Mouse (Mus musculus) ZHBTc4 (cell line): Measurements from ENCODE around the gene Foxm1.

Source experiments
- DNase-seq: peaks from one replicate; pipeline ENCODE4 v3.0.0-alpha.2; 2011; ENCODE audit warnings: low read depth, low spot score

Gene Foxm1

DNA sequence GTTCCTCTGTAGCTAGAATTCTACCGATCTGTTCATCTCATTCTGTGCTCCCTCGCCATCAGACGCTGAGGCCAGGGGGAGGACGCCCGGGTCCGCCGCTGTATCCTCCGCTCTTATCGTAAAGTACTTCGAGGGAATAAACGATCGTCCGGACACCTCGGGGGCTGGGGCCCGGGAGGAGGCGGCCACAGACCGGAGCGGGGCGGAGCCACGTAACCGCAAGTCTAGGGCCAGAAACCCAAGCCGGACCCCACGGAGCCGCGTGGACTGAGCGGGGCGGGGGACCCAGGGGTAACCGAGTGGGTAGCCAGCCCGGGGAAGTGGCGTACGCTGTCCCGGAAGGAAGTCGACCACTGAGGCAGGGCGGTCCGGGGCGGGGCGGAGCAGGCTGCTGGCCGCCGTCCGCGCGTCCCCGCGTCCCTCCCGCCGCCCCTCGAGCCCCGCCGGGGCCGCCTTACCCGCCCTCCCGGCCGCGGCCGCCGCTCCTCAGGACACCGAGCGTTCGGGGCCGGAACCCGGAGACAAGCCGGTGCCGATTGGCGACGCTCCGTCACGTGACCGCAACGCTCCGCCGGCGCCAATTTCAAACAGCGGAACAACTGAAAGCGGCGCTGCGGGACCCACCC lies at the start of gene Foxm1, which contains the start of gene Rhno1:
Gene Foxm1, plus strand, starts transcription at position 587 of the 626 bp plus-strand sequence.
Gene Rhno1, minus strand, starts transcription at position 531 of the 626 bp plus-strand sequence.
- peak; percentile 90 for DNase-seq

DNA sequence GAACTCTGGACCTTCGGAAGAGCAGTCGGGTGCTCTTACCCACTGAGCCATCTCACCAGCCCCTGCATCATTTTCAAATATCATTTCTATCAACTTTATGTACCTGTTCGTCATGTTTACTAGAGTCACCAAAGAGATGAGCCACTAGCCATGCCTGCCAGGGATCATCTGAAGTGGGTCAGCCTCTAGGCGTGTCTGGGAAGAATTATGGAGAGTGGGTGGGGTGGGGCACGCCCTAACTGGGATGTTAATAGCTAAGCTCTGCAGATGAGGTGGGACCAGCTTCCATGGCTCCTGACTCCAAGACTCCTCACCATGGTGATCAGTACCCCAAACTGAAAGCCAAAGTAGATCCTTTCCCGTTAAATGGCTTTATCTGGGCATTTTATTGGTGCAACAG lies 48.0 kb upstream of the Foxm1 start:
- peak; percentile 62 for DNase-seq

GRCm38 (mm10) chr6:128315597-128315996 lies 47.2 kb upstream of the Foxm1 start:
- DNase-seq = peak; percentile 72

DNA sequence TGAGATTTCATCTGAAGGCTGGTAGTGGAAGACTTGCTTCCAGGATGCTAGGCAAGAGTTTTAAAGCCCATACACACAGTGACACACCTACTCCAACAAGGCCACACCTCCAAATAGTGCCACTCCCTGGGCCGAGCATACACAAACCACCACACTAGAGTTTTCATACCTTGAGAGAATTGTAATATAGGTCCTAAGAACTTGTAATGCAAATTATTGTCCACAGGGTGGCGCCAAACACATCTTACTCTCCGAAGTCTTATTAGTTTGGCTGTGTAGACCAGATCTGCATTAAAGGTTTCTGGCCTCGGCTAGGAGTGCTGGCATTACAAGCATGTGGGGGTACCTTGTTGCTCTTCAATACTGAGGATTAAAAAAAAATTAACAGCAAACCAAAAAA lies 44.5 kb upstream of the Foxm1 start:
- peak; percentile 86 for DNase-seq

GRCm38 (mm10) chr6:128334397-128335124 lies 28.2 kb upstream of the Foxm1 start:
- DNase-seq = peak; percentile 95

DNA sequence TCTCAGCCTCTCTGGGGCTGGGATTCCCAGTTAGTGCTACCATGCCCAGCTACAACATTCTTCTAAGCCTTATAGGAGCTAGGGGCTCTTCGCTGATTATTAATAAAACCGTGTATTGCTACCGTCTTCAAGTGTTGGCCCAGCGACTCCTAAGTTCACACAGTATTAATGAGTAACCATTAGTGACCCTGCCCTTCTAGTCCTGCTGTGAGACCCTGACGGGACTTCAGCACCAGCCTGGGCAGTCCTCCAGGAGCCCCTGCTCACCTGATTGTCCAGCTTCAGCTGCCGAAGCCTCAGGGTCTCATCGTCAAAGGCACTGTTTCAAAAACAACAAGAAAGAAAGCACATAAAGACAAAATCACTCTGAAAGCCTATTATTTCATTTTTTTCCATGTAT lies 25.3 kb upstream of the Foxm1 start:
- DNase-seq = no peak

DNA sequence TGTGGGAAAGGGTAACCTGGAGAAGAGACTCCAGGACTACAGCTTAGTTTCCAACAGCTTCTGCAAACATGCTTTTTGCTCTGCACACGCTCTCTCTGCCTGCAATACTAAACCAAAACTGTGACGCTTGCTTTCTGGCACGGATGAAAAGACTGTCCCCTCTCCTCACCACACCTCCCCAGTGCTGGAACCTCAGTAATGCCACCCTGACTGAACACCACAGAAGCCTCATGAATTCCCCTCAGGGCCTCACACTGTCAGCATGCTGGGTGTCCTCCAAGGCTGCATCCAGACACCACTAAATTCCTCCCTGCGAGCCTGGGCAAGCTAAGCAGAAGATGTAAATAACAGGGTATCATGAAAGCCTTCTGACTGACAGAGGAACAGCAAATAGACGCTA lies 23.9 kb upstream of the Foxm1 start:
- no peak for DNase-seq

GRCm38 (mm10) chr6:128341956-128342723 lies 20.6 kb upstream of the Foxm1 start:
- peak; percentile 52 for DNase-seq

DNA sequence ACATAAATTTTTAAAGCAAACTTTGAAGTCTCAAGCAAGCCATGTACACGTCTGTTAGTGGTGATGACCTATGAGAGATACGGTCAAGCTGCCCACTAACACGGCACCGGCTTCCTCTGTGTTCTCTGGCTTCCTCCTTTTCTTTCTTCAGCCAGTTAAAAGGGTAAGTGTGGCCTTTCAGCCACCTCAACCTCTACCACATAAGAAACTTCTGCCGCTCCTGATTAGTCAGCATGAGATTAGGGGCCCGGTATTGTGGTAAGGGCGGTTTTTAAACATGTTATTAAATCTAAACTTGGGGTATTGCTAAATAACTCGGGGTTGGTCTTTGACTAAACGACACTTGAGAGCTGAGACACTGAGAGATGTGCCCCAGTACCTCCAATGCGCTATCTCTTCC lies 17.1 kb upstream of the Foxm1 start:
- no peak for DNase-seq

- DNase-seq = no peak
Observed at GRCm38 (mm10) chr6:128346782-128347181, 16.0 kb upstream of the Foxm1 start.

DNA sequence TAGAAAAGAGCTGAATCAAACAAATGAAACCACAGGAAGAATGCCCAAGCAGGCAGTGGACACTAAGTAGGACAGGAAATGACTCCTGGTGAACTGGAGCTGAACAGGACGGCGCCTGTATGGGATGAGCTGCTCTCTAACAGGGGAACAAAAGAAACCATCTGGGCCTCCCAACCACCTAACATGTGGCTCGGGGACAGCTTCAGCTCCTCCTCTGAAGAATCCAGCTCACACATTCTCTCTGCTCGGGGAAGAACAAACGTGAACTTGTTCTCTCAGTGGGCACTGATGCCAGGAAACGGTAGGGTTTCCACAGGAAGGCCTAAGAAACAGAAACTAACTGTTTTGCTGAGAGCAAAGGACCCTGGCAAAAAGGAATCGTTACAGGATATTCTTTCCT lies 13.1 kb upstream of the Foxm1 start:
- DNase-seq = no peak

GRCm38 (mm10) chr6:128354140-128354539 lies 8.6 kb upstream of the Foxm1 start:
- DNase-seq = no peak

DNA sequence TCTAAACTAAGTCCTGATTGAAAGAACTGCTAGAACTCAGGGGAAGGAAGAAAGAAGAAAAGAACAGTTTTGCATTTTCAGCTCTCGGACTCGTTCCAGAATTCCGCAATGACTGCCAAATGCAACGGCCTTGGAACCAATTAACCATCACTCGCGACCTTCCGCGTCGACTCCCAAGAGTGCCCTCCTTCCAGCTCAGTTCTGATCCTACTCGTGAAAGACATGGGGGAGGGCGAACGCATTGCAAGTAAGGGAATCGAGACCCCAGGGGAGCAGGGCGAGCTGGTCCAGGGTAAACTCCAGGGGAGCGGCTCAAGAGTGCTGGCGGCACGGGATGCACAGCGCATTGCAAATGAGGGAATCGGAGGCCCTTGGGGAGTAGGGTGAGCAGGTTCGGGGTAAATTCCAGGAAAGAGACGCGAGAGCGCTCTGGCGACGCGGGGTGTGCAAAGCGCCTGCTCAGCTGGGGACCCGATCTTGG lies 7.5 kb upstream of the Foxm1 start:
- peak; percentile 79 for DNase-seq

GRCm38 (mm10) chr6:128355726-128356416 lies 6.9 kb upstream of the Foxm1 start, which contains the start of gene Tulp3:
Gene Tulp3, minus strand, starts transcription at chr6:128355851.
- peak; percentile 97 for DNase-seq

GRCm38 (mm10) chr6:128358999-128359398 lies 3.8 kb upstream of the Foxm1 start:
- peak; percentile 86 for DNase-seq

- DNase-seq = no peak
Observed at GRCm38 (mm10) chr6:128361901-128362300, 866 bp upstream of the Foxm1 start.

- peak; percentile 70 for DNase-seq
Observed at GRCm38 (mm10) chr6:128363007-128363825, 449 bp downstream of the Foxm1 start.

DNA sequence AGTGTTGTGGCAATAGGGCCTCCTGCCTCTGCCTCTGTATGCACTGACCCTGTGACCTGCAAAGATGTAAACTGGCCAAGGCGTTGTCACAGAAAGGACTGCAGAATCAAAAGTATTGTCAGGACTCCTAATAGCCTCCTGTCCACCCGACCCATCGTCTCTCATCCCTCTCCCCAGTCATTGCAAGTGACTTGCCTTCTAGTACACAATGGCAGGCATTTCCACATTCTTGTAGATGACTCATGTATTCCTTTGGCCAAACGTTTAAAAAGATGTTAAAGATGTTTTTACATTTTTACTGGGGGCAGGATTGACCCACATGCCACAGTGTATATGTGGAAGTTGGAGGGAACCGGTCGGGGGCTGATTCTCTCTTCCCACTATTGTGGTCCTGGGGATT lies 2.0 kb downstream of the Foxm1 start:
- DNase-seq = no peak

- DNase-seq = no peak
Observed at GRCm38 (mm10) chr6:128366466-128366865, 3.7 kb downstream of the Foxm1 start.

GRCm38 (mm10) chr6:128370040-128370439 lies 7.3 kb downstream of the Foxm1 start:
- no peak for DNase-seq

- peak; percentile 39 for DNase-seq
Observed at GRCm38 (mm10) chr6:128375192-128375591, 12.4 kb downstream of the Foxm1 start, which contains the start of the genes Tex52 and Gm44596. Gene Tex52, plus strand, starts transcription at chr6:128375456. Gene Gm44596, plus strand, starts transcription at chr6:128375503.
